Mouse (Mus musculus): ENCODE results near the gene Vgf.

- no peak for TF ChIP-seq POLR2A (IDR thresholded peaks at IDR 0.05; ENCODE audit: borderline replicate concordance, low read depth, low read length)
- no peak for TF ChIP-seq CTCF (IDR thresholded peaks at IDR 0.05; ENCODE audit: low read depth, low read length)
Observed at GRCm38 (mm10) chr5:136989801-136990200, 36.4 kb upstream of the Vgf start.
